In genomic region chr3:128337031-128337430, GRCm38 (mm10) we compare ENCODE assay signal across 9 mouse cellular contexts.
DNase-seq lines count a peak whose midpoint lies in the region; ATAC-seq and TF ChIP-seq lines count a peak whose summit lies in the region.
"Had no signal": no experiment of that assay in that cellular context is flagged by ENCODE, and none has a peak within 500 bp of the region (broad histone marks: within the 10 kb centered on the region; RNA-seq: fewer than 3 reads in every experiment).

No protein-coding gene starts in this region.

- no peaks in the 10 kb centered on the region for H3K4me1 ChIP-seq in ES-Bruce4 (ENCODE audit: control insufficient read depth, insufficient read depth, low read length)
- no peaks in the 10 kb centered on the region for H3K4me1 ChIP-seq in liver, embryonic 14.5 days (replicated peaks; ENCODE audit: control insufficient read depth in 2 of 2, insufficient read depth in 2 of 2, low read length in 1 of 2)
- H3K4me1 ChIP-seq in neural tube, embryonic 15.5 days: no peaks in the 10 kb centered on the region
- H3K4me1 ChIP-seq: heart, embryonic 15.5 days had no signal

- H3K9ac ChIP-seq in ES-Bruce4 (ENCODE audit: low read depth, poor library complexity, severe bottlenecking): no peak overlapping the region
- no peak overlapping the region for H3K9ac ChIP-seq in liver, embryonic 14.5 days (replicated peaks)
- H3K9ac ChIP-seq in neural tube, embryonic 15.5 days (replicated peaks): no peak overlapping the region
- H3K9ac ChIP-seq: heart, embryonic 15.5 days had no signal

- TF ChIP-seq CTCF in ES-Bruce4 (IDR thresholded peaks at IDR 0.05; ENCODE audit: low read depth, low read length): peak; percentile 86
- TF ChIP-seq CTCF in brain, embryonic 14.5 days (IDR thresholded peaks at IDR 0.05; ENCODE audit: borderline replicate concordance, extremely low read depth, insufficient read depth, insufficient read length): peak; percentile 94
- TF ChIP-seq CTCF in liver, embryonic 14.5 days (IDR thresholded peaks at IDR 0.05; ENCODE audit: low read depth): peak; percentile 72

- peak; percentile 95 for DNase-seq in brain, embryonic 14.5 days (ENCODE audit: low read depth)
- peak; percentile 13 for DNase-seq in fibroblast of lung, adult 2 months (ENCODE audit: low read depth)
- DNase-seq in heart, postnatal 14 days: peak; percentile 35 to 63
- DNase-seq in kidney, postnatal 4 days: peak; percentile 73 to 84
- peak; percentile 20 to 30 (median 25) for DNase-seq in liver, embryonic 14.5 days (ENCODE audit: low read depth in 3 of 3, low spot score in 3 of 3)
- DNase-seq in thymus, postnatal 14 days: peak; percentile 52

- H3K4me3 ChIP-seq in ES-Bruce4 (ENCODE audit: low read depth, low read length): no peak overlapping the region
- no peak overlapping the region for H3K4me3 ChIP-seq in liver, embryonic 14.5 days (ENCODE audit: insufficient read depth in 1 of 2, low read depth in 2 of 2, low read length in 2 of 2)
- no peak overlapping the region for H3K4me3 ChIP-seq in neural tube, embryonic 15.5 days (replicated peaks)
- H3K4me3 ChIP-seq: heart, embryonic 15.5 days had no signal

- intact Hi-C loops in heart, postnatal 14 days (cut with DNase I): loop anchor here (1.0 to 5.0 kb wide), 3 partner anchors 150 to 335 kb away; no protein-coding TSS in a partner anchor

- H3K36me3 ChIP-seq in ES-Bruce4 (ENCODE audit: control insufficient read depth, insufficient read depth, low read length, poor library complexity, severe bottlenecking): no peaks in the 10 kb centered on the region
- no peaks in the 10 kb centered on the region for H3K36me3 ChIP-seq in liver, embryonic 14.5 days (replicated peaks; ENCODE audit: control insufficient read depth, insufficient read depth, low read depth)
- no peaks in the 10 kb centered on the region for H3K36me3 ChIP-seq in neural tube, embryonic 15.5 days
- H3K36me3 ChIP-seq: heart, embryonic 15.5 days had no signal

- TF ChIP-seq EP300 in ES-Bruce4 (IDR thresholded peaks at IDR 0.05; ENCODE audit: insufficient read depth, low read depth, low read length): no peak
- TF ChIP-seq EP300 in liver, embryonic 14.5 days (IDR thresholded peaks at IDR 0.05; ENCODE audit: low read depth): no peak

- H3K9me3 ChIP-seq in ES-Bruce4 (replicated peaks; ENCODE audit: control insufficient read depth, insufficient read depth, low read length, poor library complexity, severe bottlenecking): no peaks in the 10 kb centered on the region
- no peaks in the 10 kb centered on the region for H3K9me3 ChIP-seq in liver, embryonic 14.5 days (ENCODE audit: control insufficient read depth, low read length)
- H3K9me3 ChIP-seq in neural tube, embryonic 15.5 days (replicated peaks): no peaks in the 10 kb centered on the region
- H3K9me3 ChIP-seq: heart, embryonic 15.5 days had no signal

- WGBS in liver, embryonic 14.5 days (ENCODE audit: insufficient replicate concordance): 14% methylated on average over 5 of the region's 5 CpGs
- 31% methylated on average over 5 of the region's 5 CpGs for WGBS in neural tube, embryonic 15.5 days

- H3K27ac ChIP-seq in ES-Bruce4 (ENCODE audit: insufficient read depth, low read length): no peak overlapping the region
- H3K27ac ChIP-seq in liver, embryonic 14.5 days: no peak overlapping the region
- no peak overlapping the region for H3K27ac ChIP-seq in neural tube, embryonic 15.5 days (replicated peaks)
- H3K27ac ChIP-seq: heart, embryonic 15.5 days had no signal

- TF ChIP-seq POLR2A in ES-Bruce4 (IDR thresholded peaks at IDR 0.05; ENCODE audit: insufficient read depth, low read length): no peak
- TF ChIP-seq POLR2A in brain, embryonic 14.5 days (IDR thresholded peaks at IDR 0.05; ENCODE audit: borderline replicate concordance, extremely low read depth, insufficient read depth, insufficient read length, poor library complexity, severe bottlenecking): no peak

- no peak for ATAC-seq in liver, embryonic 14.5 days (ENCODE audit: insufficient read depth)
- peak; percentile 90 for ATAC-seq in neural tube, embryonic 15.5 days (ENCODE audit: low FRiP score)

- H3K4me2 ChIP-seq in liver, embryonic 14.5 days (ENCODE audit: low read depth): no peak overlapping the region
- no peak overlapping the region for H3K4me2 ChIP-seq in neural tube, embryonic 15.5 days
- H3K4me2 ChIP-seq: heart, embryonic 15.5 days had no signal

- no peaks in the 10 kb centered on the region for H3K27me3 ChIP-seq in ES-Bruce4 (ENCODE audit: control insufficient read depth, insufficient read depth, low read length, poor library complexity, severe bottlenecking)
- H3K27me3 ChIP-seq in liver, embryonic 14.5 days (ENCODE audit: control insufficient read depth, insufficient read depth, low read length): no peaks in the 10 kb centered on the region
- H3K27me3 ChIP-seq in neural tube, embryonic 15.5 days (replicated peaks): no peaks in the 10 kb centered on the region
- H3K27me3 ChIP-seq: heart, embryonic 15.5 days had no signal

Comparison
In these comparisons a context has a peak if more than half of its experiments do, and no peak if none do; other contexts are left out.
1. DNase-seq: peak in every context shown above with its lines; median percentile 95 in brain, embryonic 14.5 days; 78 in kidney, postnatal 4 days; 52 in thymus, postnatal 14 days; 49 in heart, postnatal 14 days; 25 in liver, embryonic 14.5 days; 13 in fibroblast of lung, adult 2 months.